Mouse (Mus musculus) gastrocnemius, adult 2 months (tissue): ENCODE measurements around the gene Ube2g1. TPM values are rescaled to one million over a fixed set of nuclear protein-coding genes. Genes with fewer than 3 reads are reported as not detected.
"Not testable (repeated sequence)": the region's sequence is repeated elsewhere in the genome, so short reads cannot be mapped to it uniquely, and the experiment has no call there.

Experiments
- DNase-seq: peaks from one replicate; pipeline ENCODE4 v3.0.0; 2022
- H3K27ac ChIP-seq: fragments of 200-600 bp; 2 replicates; pipeline ENCODE4 v1.8.1; 2022; ENCODE audit warnings: mild to moderate bottlenecking
- H3K4me3 ChIP-seq: fragments of 200-600 bp; 2 replicates; pipeline ENCODE4 v1.8.1; 2022; ENCODE audit warnings: mild to moderate bottlenecking, moderate library complexity
- CTCF ChIP-seq: fragments of 200-600 bp; IDR thresholded peaks from 2 replicates; pipeline ENCODE4 v1.8.1; 2022; ENCODE audit warnings: antibody characterized with exemption, mild to moderate bottlenecking, moderate library complexity
- intact Hi-C: fragments of 180-260 bp; cut with DNase I; formaldehyde crosslinking; loops from one replicate; pipeline ENCODE4 v1.15.1; 2025
- total RNA-seq, 2 experiments: library from RNA; stranded (reverse); gene quantifications; 2 replicates each; pipeline ENCODE4 v1.2.3; 2021

The Ube2g1 gene
- total RNA-seq, 2 experiments from 2014 or later = 76.3 to 87.6 TPM

GRCm38 (mm10) chr11:72609242-72609641 lies 2.2 kb downstream of the Ube2g1 start:
- peak overlapping the region; percentile 98 for H3K4me3 ChIP-seq
- DNase-seq = no peak
- H3K27ac ChIP-seq = peak overlapping the region; percentile 99
- intact Hi-C loops = no loop called here
- no peak for TF ChIP-seq CTCF

DNA sequence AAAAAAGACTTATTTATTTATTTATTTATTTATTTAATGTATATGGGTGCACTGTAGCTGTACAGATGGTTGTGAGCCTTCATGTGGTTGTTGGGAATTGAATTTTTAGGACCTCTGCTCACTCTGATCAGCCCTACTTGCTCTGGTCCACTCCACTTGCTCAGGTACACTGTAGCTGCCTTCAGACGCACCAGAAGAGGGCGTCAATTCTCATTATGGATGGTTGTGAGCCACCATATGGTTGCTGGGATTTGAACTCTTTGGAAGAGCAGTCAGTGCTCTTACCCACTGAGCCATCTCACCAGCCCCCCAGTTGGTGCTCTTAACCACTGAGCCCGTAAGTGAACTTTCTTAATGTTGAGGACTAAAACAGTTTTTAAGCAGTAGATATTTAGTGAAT lies 7.3 kb downstream of the Ube2g1 start:
- intact Hi-C loops, H3K4me3 ChIP-seq, H3K27ac ChIP-seq, DNase-seq: not testable (repeated sequence)

DNA sequence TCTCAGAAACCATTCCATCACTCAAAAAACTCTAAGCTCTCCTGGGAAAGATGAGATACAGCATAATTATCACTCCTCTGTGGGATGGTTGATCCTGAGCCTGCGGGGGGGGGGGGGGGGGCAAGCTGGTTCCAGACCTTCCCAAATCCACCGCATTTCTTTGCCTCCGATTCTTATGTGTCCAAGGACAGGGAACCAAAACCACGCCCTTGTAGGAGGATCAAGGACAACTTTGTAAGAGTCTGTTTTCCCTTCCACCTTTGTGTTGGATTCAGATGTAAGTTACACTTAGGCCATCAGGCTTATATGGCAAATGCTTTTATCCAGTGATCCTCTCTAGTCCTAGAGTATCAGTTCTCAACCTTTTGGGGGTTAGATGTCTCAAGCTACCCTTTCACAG lies 8.8 kb downstream of the Ube2g1 start:
- no peak for TF ChIP-seq CTCF
- intact Hi-C loops = no loop called here
- DNase-seq = no peak
- H3K4me3 ChIP-seq = no peak overlapping the region
- no peak overlapping the region for H3K27ac ChIP-seq

GRCm38 (mm10) chr11:72618476-72618875 lies 11.4 kb downstream of the Ube2g1 start:
- intact Hi-C loops = no loop called here
- DNase-seq = no peak
- TF ChIP-seq CTCF = no peak
- H3K4me3 ChIP-seq = no peak overlapping the region
- H3K27ac ChIP-seq = peak overlapping the region; percentile 48; the same call in 1 of the 2 replicates

GRCm38 (mm10) chr11:72642730-72643129 lies 35.6 kb downstream of the Ube2g1 start:
- no peak for DNase-seq
- Histone ChIP-seq H3K27ac (0 out of 2 replicates have a peak overlapping the region, but pooled peaks have one; percentile 1), H3K4me3 (no peak overlapping the region)
- TF ChIP-seq CTCF = no peak
- intact Hi-C loops = no loop called here

DNA sequence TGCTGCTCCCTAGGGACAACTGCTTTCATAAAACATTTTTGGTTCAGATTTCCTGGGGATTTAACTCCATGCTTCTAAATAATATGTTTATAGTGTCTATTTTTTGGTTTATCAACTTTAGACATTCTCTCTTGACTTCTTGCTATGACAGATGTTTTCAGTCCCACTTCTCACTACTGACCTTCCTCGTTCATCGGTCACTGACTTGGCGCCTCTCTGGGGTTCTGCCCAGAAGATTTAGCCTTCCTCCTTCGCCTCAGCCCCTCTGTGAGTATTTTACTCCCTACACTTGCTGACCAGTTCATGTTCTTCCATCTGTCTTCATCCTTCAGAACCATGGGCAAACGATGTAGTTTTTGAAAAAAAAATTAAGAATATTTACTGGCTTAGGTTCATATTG lies 38.3 kb downstream of the Ube2g1 start:
- intact Hi-C loops = no loop called here
- no peak for DNase-seq
- Histone ChIP-seq H3K4me3 (no peak overlapping the region), H3K27ac (no peak overlapping the region)
- no peak for TF ChIP-seq CTCF

- Histone ChIP-seq H3K27ac (peak overlapping the region; percentile 50), H3K4me3 (no peak overlapping the region)
- intact Hi-C loops = no loop called here
- no peak for TF ChIP-seq CTCF
- DNase-seq = no peak
Measured at GRCm38 (mm10) chr11:72650347-72650746, 43.3 kb downstream of the Ube2g1 start.

GRCm38 (mm10) chr11:72659918-72660317 lies 52.8 kb downstream of the Ube2g1 start:
- H3K4me3 ChIP-seq = no peak overlapping the region
- intact Hi-C loops = no loop called here
- peak; percentile 42; the same call in 1 of the 2 replicates for TF ChIP-seq CTCF

GRCm38 (mm10) chr11:72660359-72660758 lies 53.3 kb downstream of the Ube2g1 start:
- H3K4me3 ChIP-seq = no peak overlapping the region
- no peak for DNase-seq
- intact Hi-C loops = no loop called here
- no peak for TF ChIP-seq CTCF
- no peak overlapping the region for H3K27ac ChIP-seq

More at GRCm38 (mm10) chr11:72659918-72660317, 52.8 kb downstream of the Ube2g1 start:
- H3K27ac ChIP-seq = no peak overlapping the region
- DNase-seq = no peak

DNA sequence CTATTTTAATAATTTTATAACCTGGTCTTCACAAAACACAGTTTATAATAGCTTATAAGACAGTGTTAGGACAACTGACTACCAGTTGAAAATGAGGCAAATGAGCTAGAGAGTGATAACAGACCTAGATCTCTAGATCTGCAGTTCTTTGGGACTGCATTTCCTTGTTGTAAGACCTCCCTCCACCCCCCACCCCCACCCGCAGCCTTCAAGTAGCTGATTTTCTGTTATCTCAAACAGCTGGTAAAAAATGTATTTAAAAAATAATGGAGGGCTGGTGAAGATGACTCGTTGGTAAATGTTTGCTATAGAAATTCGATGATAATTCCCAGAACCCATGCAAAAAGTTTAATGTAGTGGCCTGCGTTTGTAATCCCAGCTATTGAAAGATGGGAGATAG lies 57.6 kb downstream of the Ube2g1 start:
- Histone ChIP-seq H3K27ac (no peak overlapping the region), H3K4me3 (no peak overlapping the region)
- DNase-seq = no peak
- no peak for TF ChIP-seq CTCF
- intact Hi-C loops = no loop called here

DNA sequence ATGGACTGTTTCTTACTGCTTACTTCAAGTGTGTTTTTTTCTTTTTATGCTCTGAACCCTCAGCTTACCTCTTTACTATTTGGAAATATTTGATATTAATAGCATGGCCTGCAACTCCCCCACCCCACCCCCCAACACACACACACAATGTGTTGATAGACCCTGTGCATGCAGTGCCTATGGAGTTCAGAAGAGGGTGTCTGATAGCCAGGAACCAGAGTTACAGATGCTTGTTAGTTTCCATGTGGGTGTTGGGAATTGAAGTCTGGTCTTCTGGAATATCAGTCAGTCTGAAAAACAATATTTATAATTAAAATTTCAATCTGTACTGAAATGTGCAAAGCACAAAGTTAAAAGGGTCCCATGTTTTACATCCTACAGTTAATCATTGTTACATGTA lies 63.6 kb downstream of the Ube2g1 start:
- Histone ChIP-seq H3K27ac (no peak overlapping the region), H3K4me3 (no peak overlapping the region)
- intact Hi-C loops = loop anchor here (2.0 kb wide), 1 partner anchor 336 kb away; no protein-coding TSS in a partner anchor
- DNase-seq = no peak
- no peak for TF ChIP-seq CTCF

DNA sequence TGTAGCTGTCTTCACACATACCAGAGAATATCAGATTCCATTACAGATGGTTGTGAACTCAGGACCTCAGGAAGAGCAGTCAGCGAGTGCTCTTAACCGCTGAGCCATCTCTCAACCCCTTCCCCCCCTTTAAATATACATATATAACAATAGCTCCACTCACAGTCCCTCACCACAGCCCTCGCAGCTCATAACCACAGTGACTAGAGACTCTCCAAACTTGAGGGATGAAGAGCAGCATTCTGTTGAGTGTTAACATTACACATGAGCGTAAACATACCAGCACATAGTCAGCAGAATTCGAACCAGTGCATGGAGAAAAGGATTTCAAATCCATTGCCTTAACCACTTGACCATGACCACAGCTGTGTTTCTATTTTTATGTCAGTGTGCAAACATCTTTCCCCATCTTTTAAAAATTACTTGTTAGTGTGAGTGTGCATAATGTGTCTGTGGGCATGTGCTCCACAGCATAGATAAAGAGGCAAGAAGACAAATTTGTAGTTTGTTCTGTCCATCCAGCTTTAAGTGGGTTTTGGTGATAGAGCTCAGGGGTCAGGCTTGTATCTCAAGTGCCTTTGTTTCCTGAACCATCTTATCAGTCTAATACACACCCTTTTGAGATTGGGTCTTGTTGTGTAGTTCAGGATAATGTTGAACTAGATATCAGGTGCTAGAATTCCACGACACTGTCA lies 64.4 kb downstream of the Ube2g1 start:
- no peak for TF ChIP-seq CTCF
- Histone ChIP-seq H3K4me3 (no peak overlapping the region), H3K27ac (no peak overlapping the region)
- no peak for DNase-seq
- intact Hi-C loops = loop anchor here (2.0 kb wide), 1 partner anchor 335 kb away; no protein-coding TSS in a partner anchor

- no peak for TF ChIP-seq CTCF
- H3K4me3 ChIP-seq = no peak overlapping the region
- intact Hi-C loops = no loop called here
Measured at GRCm38 (mm10) chr11:72672438-72672837, 65.4 kb downstream of the Ube2g1 start.

GRCm38 (mm10) chr11:72675280-72675679 lies 68.2 kb downstream of the Ube2g1 start:
- TF ChIP-seq CTCF = no peak
- intact Hi-C loops = no loop called here
- DNase-seq = no peak
- H3K4me3 ChIP-seq = no peak overlapping the region
- no peak overlapping the region for H3K27ac ChIP-seq

More at GRCm38 (mm10) chr11:72672438-72672837, 65.4 kb downstream of the Ube2g1 start:
- no peak for DNase-seq
- H3K27ac ChIP-seq = no peak overlapping the region
